Mouse (Mus musculus): ENCODE measurements around the gene Vmn2r35. TPM values are rescaled to one million over a fixed set of nuclear protein-coding genes. Genes with fewer than 3 reads are reported as not detected.
"Not testable (repeated sequence)": the region's sequence is repeated elsewhere in the genome, so short reads cannot be mapped to it uniquely, and the experiment has no call there.

The Vmn2r35 gene
- not detected in 2 replicates for polyA plus RNA-seq (2014; fragmentation: Nextera tagmentation; extraction: Ambion mirVana)

DNA sequence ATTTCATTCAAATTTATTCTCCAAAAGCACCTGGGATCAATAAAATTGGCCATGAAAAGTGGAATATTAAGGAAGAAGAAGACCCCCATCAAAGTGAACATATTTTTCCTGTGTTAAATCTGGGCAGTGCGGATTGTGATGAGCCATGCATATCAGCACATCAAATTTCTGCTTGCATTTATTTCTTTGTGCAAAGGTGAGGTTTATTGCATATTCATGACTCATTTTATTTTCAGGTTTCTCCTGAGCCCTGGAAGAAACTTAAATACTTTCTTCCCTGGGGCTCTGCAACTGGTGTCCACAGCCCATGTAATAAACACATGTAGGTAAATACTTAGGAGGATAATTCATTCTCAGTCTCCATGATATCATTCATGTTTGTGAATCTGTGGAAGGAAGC is at the start of gene Vmn2r35:
Gene Vmn2r35 (minus strand): TSS at position 101 of the 400 bp plus-strand sequence.
- H3K27ac ChIP-seq (ENCODE audit: low read length); H3K4me3 ChIP-seq (ENCODE audit: low read depth, low read length); H3K36me3 ChIP-seq (ENCODE audit: control insufficient read depth, insufficient read depth, low read length); H3K27me3 ChIP-seq (ENCODE audit: control insufficient read depth, insufficient read depth, low read length); H3K9me3 ChIP-seq (ENCODE audit: control insufficient read depth, low read depth, low read length); H3K4me2 ChIP-seq (replicated peaks; ENCODE audit: low read depth, low read length); ATAC-seq (ENCODE audit: insufficient number of reproducible peaks, insufficient read depth, low FRiP score, low read depth); H3K4me1 ChIP-seq (ENCODE audit: control insufficient read depth, insufficient read depth, low read length); H3K9ac ChIP-seq (replicated peaks; ENCODE audit: low read depth, low read length): not testable (repeated sequence)
- WGBS = no CpG with 5 or more reads among the region's 1 CpGs

- WGBS = no CpG with 5 or more reads among the region's 25 CpGs
These were observed 25.5 kb downstream of the Vmn2r35 start for GRCm38 (mm10) chr7:7794196-7794595.

More at GRCm38 (mm10) chr7:7794196-7794595, 25.5 kb downstream of the Vmn2r35 start:
- H3K4me1 ChIP-seq (ENCODE audit: control insufficient read depth, insufficient read depth, low read length); H3K9ac ChIP-seq (replicated peaks; ENCODE audit: low read depth, low read length); H3K9me3 ChIP-seq (ENCODE audit: control insufficient read depth, low read depth, low read length); H3K27ac ChIP-seq (ENCODE audit: low read length); H3K4me2 ChIP-seq (replicated peaks; ENCODE audit: low read depth, low read length); ATAC-seq (ENCODE audit: insufficient number of reproducible peaks, insufficient read depth, low FRiP score, low read depth); H3K36me3 ChIP-seq (ENCODE audit: control insufficient read depth, insufficient read depth, low read length); H3K27me3 ChIP-seq (ENCODE audit: control insufficient read depth, insufficient read depth, low read length); H3K4me3 ChIP-seq (ENCODE audit: low read depth, low read length): not testable (repeated sequence)

Other genes starting within 250 kb of the Vmn2r35 start
- gene Vmn2r34, start 130.4 kb downstream of the Vmn2r35 start, polyA plus RNA-seq (2014; fragmentation: Nextera tagmentation; extraction: Ambion mirVana) = not detected in 2 replicates
- not detected in 2 replicates for gene Vmn2r36, start 82.6 kb upstream of the Vmn2r35 start, polyA plus RNA-seq (2014; fragmentation: Nextera tagmentation; extraction: Ambion mirVana)